Mouse (Mus musculus) embryo, embryonic 11.5 days (tissue): ENCODE measurements at regions not wholly inside any gene's neighbourhood (a gene's known extent, or its start where the extent isn't known, plus 50 kb on each side); places are given as distances from the start of the nearest gene placed in this dataset.

Source experiments
- DNase-seq: peaks from one replicate; pipeline ENCODE4 v3.0.0-alpha.2; 2012; ENCODE audit warnings: low read depth, low spot score

GRCm38 (mm10) chr8:34495974-34496373 lies 384.4 kb upstream of the Gm10131 start:
- no peak for DNase-seq

- no peak for DNase-seq
Observed at GRCm38 (mm10) chr8:34488746-34489400, 377.3 kb upstream of the Gm10131 start.

GRCm38 (mm10) chr8:34486433-34487096 lies 375.0 kb upstream of the Gm10131 start:
- no peak for DNase-seq

DNA sequence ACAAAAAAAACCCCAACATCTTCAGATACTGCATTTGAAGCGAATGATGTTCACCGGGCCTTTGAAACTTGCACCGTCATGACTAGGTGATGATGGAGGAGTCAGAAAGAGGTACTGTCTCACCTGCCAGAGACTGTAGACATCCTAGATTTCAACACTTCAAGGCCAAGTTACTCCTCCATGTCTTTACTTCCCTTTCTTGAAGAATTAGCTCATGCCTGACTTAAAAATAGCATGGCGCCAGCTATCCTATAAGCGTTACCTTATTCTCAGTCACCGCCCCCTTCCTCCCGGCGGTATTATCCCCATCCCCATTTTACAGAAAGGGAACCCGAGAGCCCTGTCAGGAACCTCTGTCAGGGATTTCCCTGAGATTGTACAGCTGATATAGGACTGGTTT lies 374.4 kb upstream of the Gm10131 start:
- no peak for DNase-seq

DNA sequence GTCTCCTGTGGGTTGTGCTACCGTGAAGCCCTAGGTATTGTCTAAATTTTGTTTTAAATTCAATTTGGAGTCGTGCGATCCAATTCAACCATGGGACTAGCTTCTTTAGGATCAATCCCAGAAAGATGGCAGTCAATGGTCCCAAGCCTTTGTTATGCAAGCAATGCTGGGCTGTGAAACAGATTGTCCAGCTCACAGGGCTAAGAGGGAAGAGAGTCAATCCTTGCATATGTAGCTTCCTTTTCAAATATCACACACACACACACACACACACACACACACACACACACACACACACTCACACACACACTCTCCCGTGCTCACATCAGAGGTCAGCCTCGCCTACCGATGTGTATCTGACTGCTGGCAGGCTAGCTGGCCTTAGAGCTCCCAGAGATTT lies 373.8 kb upstream of the Gm10131 start:
- DNase-seq: no peak

DNA sequence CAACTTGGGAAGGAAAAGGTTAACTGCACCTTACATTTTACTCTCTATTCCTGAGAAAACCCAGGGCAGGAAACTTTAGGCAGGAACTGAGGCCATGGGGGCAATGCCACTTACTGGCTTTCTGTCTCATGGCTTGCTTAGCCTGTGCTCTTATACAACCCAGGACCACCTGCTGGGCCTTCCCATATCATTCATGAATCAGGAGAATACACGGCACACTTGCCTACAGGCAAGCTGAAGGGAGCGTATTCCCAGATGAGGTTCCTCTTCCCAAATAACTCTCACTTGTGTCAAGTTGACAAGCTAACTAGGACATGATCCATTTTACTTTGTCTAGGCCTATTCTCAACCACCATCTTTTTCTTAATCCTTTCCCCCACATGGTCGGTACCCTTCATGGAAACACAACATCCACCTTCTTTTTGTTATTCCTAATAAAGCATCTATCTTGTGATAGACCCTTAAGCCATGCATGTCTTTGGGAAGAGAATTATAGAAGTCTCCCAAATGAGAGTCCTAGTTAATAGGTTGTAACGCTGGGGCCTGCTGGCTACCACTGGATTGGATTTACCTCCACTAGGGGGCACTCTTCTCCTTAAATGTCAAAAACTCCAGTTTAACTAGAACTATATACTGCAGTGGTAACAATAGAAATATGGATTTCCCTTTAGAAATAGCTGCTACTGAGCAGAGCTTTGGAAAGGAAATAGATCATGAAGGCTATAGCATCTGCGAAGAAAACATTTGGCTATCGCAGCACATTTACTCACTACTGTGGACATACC lies 373.2 kb upstream of the Gm10131 start:
- no peak for DNase-seq

DNA sequence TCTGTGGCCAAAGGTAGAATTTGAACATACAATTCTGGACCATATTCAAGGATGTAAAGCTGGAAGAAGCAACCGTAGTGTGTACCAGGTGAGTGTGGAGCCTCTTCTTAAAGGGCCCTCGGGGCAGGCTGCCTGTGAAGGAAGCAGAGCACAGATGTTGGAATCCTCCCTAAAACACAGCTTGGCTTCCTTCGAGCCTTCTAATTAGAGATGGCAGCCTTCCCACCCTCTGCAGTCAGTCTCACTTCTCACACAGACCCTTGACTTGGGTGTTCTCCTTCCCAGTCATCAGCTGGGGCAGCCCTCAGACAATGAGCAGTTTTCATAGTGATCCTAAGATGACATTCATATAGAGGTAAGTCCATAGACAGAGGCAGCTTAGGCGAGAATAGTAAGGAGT lies 371.7 kb upstream of the Gm10131 start:
- DNase-seq: no peak

DNA sequence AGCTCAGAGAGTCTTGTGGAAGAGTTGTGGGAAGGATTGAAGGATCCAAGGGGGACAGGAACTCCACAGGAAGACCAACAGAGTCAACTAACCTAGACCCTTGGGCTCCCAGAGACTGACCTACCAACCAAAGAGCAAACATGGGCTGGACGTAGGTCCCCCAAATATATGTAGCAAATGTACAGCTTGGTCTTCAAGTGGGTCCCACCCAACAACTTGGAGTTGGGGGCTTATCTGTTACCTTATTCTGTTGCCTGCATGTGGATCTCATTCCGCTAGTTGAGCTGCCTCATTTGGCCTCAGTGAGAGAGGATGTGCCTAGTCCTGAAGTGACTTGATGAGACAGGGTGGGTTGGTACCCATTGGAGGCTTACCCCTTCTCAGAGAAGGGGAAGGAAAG lies 371.1 kb upstream of the Gm10131 start:
- no peak for DNase-seq

DNA sequence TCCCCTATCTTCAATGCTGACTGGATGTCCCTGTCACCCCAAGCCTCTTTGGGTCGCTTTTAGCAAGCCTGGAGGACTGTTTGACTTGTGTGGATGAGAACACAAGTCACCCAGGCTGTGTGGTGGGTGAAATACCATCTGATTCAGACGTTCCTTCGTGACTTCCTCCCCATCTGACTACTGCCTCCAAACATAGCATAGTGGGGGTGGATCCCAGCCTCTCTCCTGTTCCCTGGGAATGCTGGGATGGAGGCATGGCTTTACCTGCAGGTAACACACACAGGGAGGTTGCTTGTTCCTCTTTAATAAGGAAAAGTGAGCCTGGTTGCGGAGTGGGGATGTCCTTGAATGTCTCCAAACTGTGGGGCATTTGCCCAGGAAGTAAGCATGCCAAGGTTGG lies 369.0 kb upstream of the Gm10131 start:
- DNase-seq: no peak

GRCm38 (mm10) chr8:34478891-34479290 lies 367.4 kb upstream of the Gm10131 start:
- DNase-seq: no peak

DNA sequence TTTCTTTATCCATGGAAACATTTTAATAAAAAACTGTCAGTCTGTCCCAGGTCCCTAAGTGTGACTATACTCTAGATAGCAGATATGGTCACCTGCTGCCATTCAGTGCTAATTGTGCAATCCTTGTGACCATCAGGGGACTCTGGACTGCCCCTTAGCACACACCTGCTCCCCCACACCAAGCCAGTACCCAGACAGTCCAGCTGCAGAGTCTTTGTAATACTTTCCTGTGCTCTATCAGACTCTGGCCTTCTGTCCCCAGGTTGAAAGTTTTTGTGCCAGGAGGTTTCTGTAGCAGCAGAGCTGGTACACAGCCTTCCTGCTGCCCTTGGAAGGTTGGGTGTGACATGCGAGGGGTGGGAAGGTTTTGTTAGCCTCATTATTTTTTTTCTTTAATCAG lies 366.9 kb upstream of the Gm10131 start:
- no peak for DNase-seq

GRCm38 (mm10) chr8:34476146-34476820 lies 364.7 kb upstream of the Gm10131 start:
- no peak for DNase-seq

GRCm38 (mm10) chr8:34474593-34474992 lies 363.1 kb upstream of the Gm10131 start:
- DNase-seq: no peak

- no peak for DNase-seq
Observed at GRCm38 (mm10) chr8:34473769-34474168, 362.2 kb upstream of the Gm10131 start.

DNA sequence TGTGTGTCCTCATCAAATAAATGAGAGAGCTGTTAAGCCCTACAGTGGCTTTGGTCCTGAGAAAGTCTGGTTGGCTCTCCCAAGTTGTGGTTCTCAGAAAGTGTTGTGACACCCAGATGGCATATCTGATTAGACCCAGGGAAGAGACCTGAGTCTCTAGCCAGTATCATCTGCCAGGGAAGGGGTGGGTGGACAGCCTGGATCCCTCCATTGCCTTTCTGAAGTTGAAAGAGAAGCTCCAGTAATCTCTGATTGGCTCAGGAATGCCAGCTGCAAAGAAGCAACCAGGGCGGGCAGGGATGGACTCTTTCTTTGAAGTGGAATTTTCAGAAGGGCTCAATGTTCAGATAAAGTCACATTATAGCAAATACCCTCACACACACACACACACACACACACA lies 361.8 kb upstream of the Gm10131 start:
- DNase-seq: no peak

- DNase-seq: no peak
Observed at GRCm38 (mm10) chr8:34472846-34473245, 361.3 kb upstream of the Gm10131 start.

DNA sequence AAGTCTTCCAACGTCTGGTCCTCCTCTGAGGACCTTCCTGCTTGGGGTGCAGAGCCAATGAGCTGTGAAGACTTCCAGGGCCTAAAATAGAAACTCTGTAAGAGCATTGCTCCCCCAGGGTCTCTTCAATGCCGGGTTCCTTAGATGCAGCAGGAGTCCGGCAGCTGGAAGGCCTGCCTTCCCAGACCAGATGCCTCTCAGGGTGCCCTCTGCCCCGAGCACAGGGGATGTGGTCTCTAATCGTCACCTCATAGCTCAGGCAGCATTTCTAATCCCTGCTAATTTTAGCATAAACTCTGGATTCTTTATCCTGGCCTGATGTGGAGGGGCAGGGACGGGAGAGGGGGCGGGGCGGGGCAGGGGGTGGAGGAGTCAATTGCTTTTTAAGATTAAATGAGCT lies 360.9 kb upstream of the Gm10131 start:
- DNase-seq: no peak

DNA sequence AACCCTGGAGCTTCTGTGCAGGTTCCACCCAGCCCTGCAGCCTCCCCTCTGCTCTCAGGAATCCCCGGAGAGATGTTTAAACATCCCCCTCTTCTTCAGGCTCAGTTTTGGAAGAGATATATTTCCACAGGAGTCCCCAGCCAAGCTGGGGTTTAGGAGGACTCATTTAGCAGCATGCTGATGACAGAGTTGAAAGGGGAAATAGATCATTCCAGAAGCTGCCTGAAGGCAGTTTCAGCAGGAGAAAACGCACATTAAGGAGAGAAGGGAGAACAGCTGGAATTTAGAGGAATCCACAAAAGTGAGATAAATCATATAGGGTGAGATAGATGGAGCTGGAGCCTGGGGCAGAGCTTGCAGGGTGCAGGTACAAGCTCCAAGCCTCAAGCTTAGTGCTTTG lies 357.6 kb upstream of the Gm10131 start:
- DNase-seq: no peak

GRCm38 (mm10) chr8:34466786-34467364 lies 355.3 kb upstream of the Gm10131 start:
- no peak for DNase-seq

DNA sequence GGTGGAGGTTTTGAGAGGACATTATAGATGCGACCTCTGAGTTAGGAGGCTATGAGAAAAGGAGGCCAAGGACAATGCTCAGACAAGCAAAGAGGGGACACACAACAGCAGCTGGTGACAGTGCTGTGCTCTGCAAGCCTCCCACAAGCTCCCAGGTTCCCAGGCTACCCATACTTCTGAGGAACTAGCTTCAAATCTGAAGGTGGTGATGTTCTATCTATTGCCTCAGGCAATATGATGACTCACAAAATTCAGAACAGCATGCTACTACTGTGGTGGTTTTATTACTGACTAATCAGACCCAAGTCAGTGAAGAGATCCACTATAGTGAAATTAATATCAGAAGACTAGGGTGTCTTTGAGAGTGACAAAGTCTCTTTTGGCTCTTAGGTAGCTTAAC lies 353.9 kb upstream of the Gm10131 start:
- no peak for DNase-seq

- no peak for DNase-seq
Observed at GRCm38 (mm10) chr8:34462262-34462661, 350.7 kb upstream of the Gm10131 start.

GRCm38 (mm10) chr8:34458300-34458699 lies 346.8 kb upstream of the Gm10131 start:
- no peak for DNase-seq
